In genomic region chr10:13690773-13691172, GRCm38 (mm10) we compare ENCODE assay signal across 19 mouse cellular contexts.
"Had no signal": no experiment of that assay in that cellular context is flagged by ENCODE, and none has a peak within 500 bp of the region (broad histone marks: within the 10 kb centered on the region; RNA-seq: fewer than 3 reads in every experiment).

No protein-coding gene starts in this region.

- H3K4me3 ChIP-seq: layer of hippocampus, adult 2 months; left cerebral cortex, adult 2 months; liver, embryonic 13.5 days; midbrain, embryonic 12.5 days; myocyte; neural tube, embryonic 13.5 days; stomach, embryonic 15.5 days had no signal

- H3K9ac ChIP-seq: liver, embryonic 13.5 days; midbrain, embryonic 12.5 days; neural tube, embryonic 13.5 days; stomach, embryonic 15.5 days had no signal

- ATAC-seq: midbrain, embryonic 16.5 days had no signal

- H3K4me1 ChIP-seq: midbrain, embryonic 12.5 days; stomach, embryonic 15.5 days had no signal

- H3K9me3 ChIP-seq: liver, embryonic 13.5 days; midbrain, embryonic 12.5 days; neural tube, embryonic 13.5 days; stomach, embryonic 15.5 days had no signal

- H3K27ac ChIP-seq: layer of hippocampus, adult 2 months; left cerebral cortex, adult 2 months; liver, embryonic 13.5 days; midbrain, embryonic 12.5 days; neural tube, embryonic 13.5 days; stomach, embryonic 15.5 days had no signal

- H3K4me2 ChIP-seq: liver, embryonic 13.5 days; midbrain, embryonic 12.5 days; neural tube, embryonic 13.5 days; stomach, embryonic 15.5 days had no signal

- DNase-seq: kidney, adult 9 months; kidney, postnatal 14 days; kidney, postnatal 4 days; layer of hippocampus, postnatal 36 days; liver, embryonic 13.5 days; lung, adult 2 months; lung, postnatal 14 days; lung, postnatal 4 days; retina, postnatal 1 day; right cerebral cortex, postnatal 25 days; spleen, adult 18-20 months; thymus, postnatal 25 days had no signal

- H3K36me3 ChIP-seq: liver, embryonic 13.5 days; midbrain, embryonic 12.5 days; neural tube, embryonic 13.5 days; stomach, embryonic 15.5 days had no signal

- H3K27me3 ChIP-seq: liver, embryonic 13.5 days; midbrain, embryonic 12.5 days; neural tube, embryonic 13.5 days; stomach, embryonic 15.5 days had no signal
